Mouse (Mus musculus): ENCODE measurements at regions not wholly inside any gene's neighbourhood (a gene's known extent, or its start where the extent isn't known, plus 50 kb on each side); places are given as distances from the start of the nearest gene placed in this dataset.

DNA sequence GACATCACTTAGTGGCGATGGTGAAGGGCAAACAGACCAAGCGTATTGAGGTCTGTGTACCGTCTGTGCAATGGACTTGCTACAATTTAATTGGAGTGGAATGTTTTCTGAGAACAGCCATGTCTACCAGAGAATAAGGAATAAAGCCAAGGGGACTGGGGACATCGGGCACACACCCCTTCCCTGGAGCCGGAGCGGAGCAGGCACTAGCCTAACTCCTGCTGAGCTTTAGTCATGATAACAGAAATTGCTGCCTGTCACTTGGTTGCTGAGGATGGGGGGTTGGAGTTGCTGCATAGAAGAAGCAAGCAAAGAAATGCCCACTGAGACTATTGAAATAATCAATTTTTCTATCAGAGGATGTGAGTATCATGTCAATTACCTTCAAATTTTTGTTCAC, 549.5 kb upstream of the Mki67 start:
- TF ChIP-seq TAL1 (IDR thresholded peaks at IDR 0.05; ENCODE audit: low read length) (no peak), MAFK (IDR thresholded peaks at IDR 0.05; ENCODE audit: borderline replicate concordance, low read depth, low read length) (no peak), CTCF (IDR thresholded peaks at IDR 0.05 in 2 of 3, conservative IDR thresholded peaks at IDR 0.05 in 1 of 3; ENCODE audit: control insufficient read depth in 1 of 3, insufficient read depth in 1 of 3, low read depth in 2 of 3, low read length in 3 of 3, poor library complexity in 1 of 3, severe bottlenecking in 1 of 3) (no peak), RAD21 (IDR thresholded peaks at IDR 0.05; ENCODE audit: low read depth, low read length) (no peak), EP300 (IDR thresholded peaks at IDR 0.05; ENCODE audit: low read depth in 1 of 2, low read length in 2 of 2) (no peak), USF2 (IDR thresholded peaks at IDR 0.05; ENCODE audit: borderline replicate concordance in 1 of 2, insufficient read depth in 1 of 2, low read depth in 1 of 2, low read length in 2 of 2) (no peak)

All from MEL (cell line).